Mouse (Mus musculus) forebrain, embryonic 12.5 days (tissue): ENCODE results near the gene Pmm1. TPM values are rescaled to one million over a fixed set of nuclear protein-coding genes. Genes with fewer than 3 reads are reported as not detected.
A peak's percentile ranks its signal among the peaks of the same experiment; 100 is the strongest.
"Not testable (repeated sequence)": the region's sequence is repeated elsewhere in the genome, so short reads cannot be mapped to it uniquely, and the experiment has no call there.

ENCODE experiments used
- ATAC-seq: fragments of 200-750 bp; cut with Nextera tagmentation; 2 replicates; pipeline ENCODE4 v1.8.0; 2017; ENCODE audit warnings: moderate TSS enrichment; ENCODE audit not compliant: low FRiP score
- H3K27ac ChIP-seq: fragments of 300-500 bp; sonication (generic); 2 replicates; pipeline ENCODE4 v1.5.1; 2016; ENCODE audit warnings: mild to moderate bottlenecking
- H3K27me3 ChIP-seq: fragments of 300-500 bp; sonication (generic); 2 replicates; pipeline ENCODE4 v1.6.1; 2016; ENCODE audit warnings: mild to moderate bottlenecking
- H3K36me3 ChIP-seq: fragments of 300-500 bp; sonication (generic); replicated peaks from 2 replicates; pipeline ENCODE4 v1.6.1; 2016; ENCODE audit warnings: mild to moderate bottlenecking
- H3K4me1 ChIP-seq: fragments of 300-500 bp; sonication (generic); 2 replicates; pipeline ENCODE4 v1.6.1; 2016
- H3K4me2 ChIP-seq: fragments of 300-500 bp; sonication (generic); 2 replicates; pipeline ENCODE4 v1.6.1; 2016; ENCODE audit warnings: mild to moderate bottlenecking, moderate library complexity
- H3K4me3 ChIP-seq: fragments of 300-500 bp; sonication (generic); replicated peaks from 2 replicates; pipeline ENCODE4 v1.5.1; 2016; ENCODE audit warnings: mild to moderate bottlenecking
- H3K9ac ChIP-seq: fragments of 300-500 bp; sonication (generic); 2 replicates; pipeline ENCODE4 v1.6.1; 2016; ENCODE audit warnings: mild to moderate bottlenecking
- H3K9me3 ChIP-seq: fragments of 300-500 bp; sonication (generic); 2 replicates; pipeline ENCODE4 v1.6.1; 2016
- WGBS: fragments of 180-500 bp; shearing (Covaris S2); methylation state at CpG from one replicate; pipeline ENCODE4 v1.1.7; 2016; 5-methylcytosine and 5-hydroxymethylcytosine counted together
- polyA plus RNA-seq: library from polyadenylated mRNA; unstranded; fragments of >200 nt; fragmentation: Nextera tagmentation; extraction: Ambion mirVana; gene quantifications from 2 replicates; pipeline ENCODE4 v1.2.1, GENCODE M21; 2016

Pmm1 gene
- 42.0 and 44.0 TPM in 2 replicates for polyA plus RNA-seq

GRCm38 (mm10) chr15:81960171-81961077 lies at the start of gene Pmm1:
Gene Pmm1, minus strand, starts transcription at chr15:81960930.
- ATAC-seq, result peak; percentile 98
- H3K4me2 ChIP-seq, result peak within 1 kb of the TSS; percentile 94
- peak within 1 kb of the TSS; percentile 56 for H3K4me3 ChIP-seq
- peak within 1 kb of the TSS; percentile 72 for H3K9ac ChIP-seq
- H3K36me3 ChIP-seq, result peaks cover 2% of the 10 kb centered on the region
- H3K4me1 ChIP-seq, result peaks cover 3% of the 10 kb centered on the region; the same call in 1 of the 2 replicates
- H3K9me3 ChIP-seq, result no peaks in the 10 kb centered on the region
- H3K27me3 ChIP-seq, result no peaks in the 10 kb centered on the region
- under 1% methylated on average over 68 of the region's 77 CpGs for WGBS
- H3K27ac ChIP-seq, result peak within 1 kb of the TSS; percentile 81

- Histone ChIP-seq H3K4me1 (no peaks in the 10 kb centered on the region), H3K4me2 (no peak overlapping the region), H3K4me3 (no peak overlapping the region), H3K27me3 (no peaks in the 10 kb centered on the region), H3K27ac (no peak overlapping the region), H3K9me3 (no peaks in the 10 kb centered on the region), H3K36me3 (peaks cover 31% of the 10 kb centered on the region), H3K9ac (no peak overlapping the region)
- ATAC-seq, result no peak
- 90% methylated on average over 8 of the region's 8 CpGs for WGBS
These were observed 43.5 kb upstream of the Pmm1 start for GRCm38 (mm10) chr15:82004257-82004656.

- H3K9me3 ChIP-seq, result no peaks in the 10 kb centered on the region
- H3K27me3 ChIP-seq, result no peaks in the 10 kb centered on the region
- H3K4me2 ChIP-seq, result no peak overlapping the region
- H3K36me3 ChIP-seq, result peaks cover 56% of the 10 kb centered on the region
- no peak overlapping the region for H3K9ac ChIP-seq
- ATAC-seq, result no peak
- WGBS, result 93% methylated on average over 6 of the region's 6 CpGs
- H3K4me3 ChIP-seq, result no peak overlapping the region
- no peak overlapping the region for H3K27ac ChIP-seq
- peaks cover 5% of the 10 kb centered on the region for H3K4me1 ChIP-seq
These were observed 33.3 kb upstream of the Pmm1 start for GRCm38 (mm10) chr15:81993992-81994391.

GRCm38 (mm10) chr15:81990549-81990948 lies 29.8 kb upstream of the Pmm1 start:
- no peak overlapping the region for H3K4me2 ChIP-seq
- WGBS, result 63% methylated on average over 7 of the region's 7 CpGs
- peaks cover 24% of the 10 kb centered on the region for H3K36me3 ChIP-seq
- no peak overlapping the region for H3K4me3 ChIP-seq
- H3K4me1 ChIP-seq, result peaks cover 10% of the 10 kb centered on the region
- H3K9me3 ChIP-seq, result no peaks in the 10 kb centered on the region
- ATAC-seq, result no peak
- H3K27ac ChIP-seq, result no peak overlapping the region
- H3K27me3 ChIP-seq, result no peaks in the 10 kb centered on the region
- H3K9ac ChIP-seq, result peak overlapping the region; percentile 2; the same call in 1 of the 2 replicates

- Histone ChIP-seq H3K9ac (no peak overlapping the region), H3K36me3 (peaks cover 14% of the 10 kb centered on the region), H3K4me2 (no peak overlapping the region), H3K9me3 (no peaks in the 10 kb centered on the region), H3K27me3 (no peaks in the 10 kb centered on the region), H3K4me1 (peaks cover 18% of the 10 kb centered on the region), H3K4me3 (no peak overlapping the region), H3K27ac (0 out of 2 replicates have a peak overlapping the region, but pooled peaks have one; percentile 8)
- peak; percentile 70; the same call in 1 of the 2 replicates for ATAC-seq
- 43% methylated on average over 11 of the region's 11 CpGs for WGBS
These were observed 28.8 kb upstream of the Pmm1 start for GRCm38 (mm10) chr15:81989371-81990062.

GRCm38 (mm10) chr15:81987646-81988045 lies 26.9 kb upstream of the Pmm1 start, which contains the start of gene Xrcc6:
Gene Xrcc6, plus strand, starts transcription at chr15:81987835.
- Histone ChIP-seq H3K9ac (no peak within 1 kb of the TSS), H3K4me1 (peaks cover 18% of the 10 kb centered on the region), H3K27ac (no peak within 1 kb of the TSS), H3K4me3 (no peak within 1 kb of the TSS), H3K4me2 (no peak within 1 kb of the TSS), H3K36me3 (no peaks in the 10 kb centered on the region), H3K9me3 (no peaks in the 10 kb centered on the region), H3K27me3 (no peaks in the 10 kb centered on the region)
- 81% methylated on average over 3 of the region's 3 CpGs for WGBS
- ATAC-seq, result no peak

GRCm38 (mm10) chr15:81985267-81986161 lies 24.8 kb upstream of the Pmm1 start:
- H3K4me3 ChIP-seq, result no peak overlapping the region
- WGBS, result 45% methylated on average over 2 of the region's 2 CpGs

GRCm38 (mm10) chr15:81982173-81982572 lies 21.4 kb upstream of the Pmm1 start:
- no peak overlapping the region for H3K4me3 ChIP-seq
- H3K27ac ChIP-seq, result no peak overlapping the region
- H3K4me1 ChIP-seq, result peaks cover 13% of the 10 kb centered on the region
- no peaks in the 10 kb centered on the region for H3K36me3 ChIP-seq
- H3K27me3 ChIP-seq, result no peaks in the 10 kb centered on the region
- H3K9me3 ChIP-seq, result no peaks in the 10 kb centered on the region
- ATAC-seq, result no peak
- 51% methylated on average over 1 of the region's 1 CpGs for WGBS
- no peak overlapping the region for H3K9ac ChIP-seq
- H3K4me2 ChIP-seq, result no peak overlapping the region

More at GRCm38 (mm10) chr15:81985267-81986161, 24.8 kb upstream of the Pmm1 start:
- Histone ChIP-seq H3K4me2 (no peak overlapping the region; the same call in 1 of the 2 replicates), H3K9ac (no peak overlapping the region), H3K27ac (peak overlapping the region; percentile 77), H3K27me3 (no peaks in the 10 kb centered on the region), H3K36me3 (no peaks in the 10 kb centered on the region), H3K4me1 (peaks cover 18% of the 10 kb centered on the region), H3K9me3 (no peaks in the 10 kb centered on the region)
- ATAC-seq, result no peak

- 95% methylated on average over 23 of the region's 23 CpGs for WGBS
- H3K4me3 ChIP-seq, result no peak within 1 kb of the TSS
- H3K27me3 ChIP-seq, result no peaks in the 10 kb centered on the region
- no peaks in the 10 kb centered on the region for H3K9me3 ChIP-seq
- H3K4me2 ChIP-seq, result no peak within 1 kb of the TSS
- no peaks in the 10 kb centered on the region for H3K36me3 ChIP-seq
- H3K27ac ChIP-seq, result no peak within 1 kb of the TSS
- peaks cover 6% of the 10 kb centered on the region for H3K4me1 ChIP-seq
- no peak for ATAC-seq
- no peak within 1 kb of the TSS for H3K9ac ChIP-seq
These were observed 19.6 kb upstream of the Pmm1 start, which contains the start of gene 1700029P11Rik for GRCm38 (mm10) chr15:81980321-81980720. Gene 1700029P11Rik, plus strand, starts transcription at chr15:81980540.

GRCm38 (mm10) chr15:81975156-81975555 lies 14.4 kb upstream of the Pmm1 start:
- ATAC-seq, H3K36me3 ChIP-seq, H3K27me3 ChIP-seq, H3K4me3 ChIP-seq, H3K27ac ChIP-seq, H3K9me3 ChIP-seq, H3K4me2 ChIP-seq, H3K9ac ChIP-seq, H3K4me1 ChIP-seq: not testable (repeated sequence)
- WGBS, result 92% methylated on average over 8 of the region's 8 CpGs

- not testable (repeated sequence) for H3K4me3 ChIP-seq, H3K4me2 ChIP-seq, H3K9me3 ChIP-seq, H3K9ac ChIP-seq, H3K36me3 ChIP-seq, H3K27me3 ChIP-seq, H3K27ac ChIP-seq, ATAC-seq, H3K4me1 ChIP-seq
- WGBS, result 76% methylated on average over 4 of the region's 4 CpGs
These were observed 9.8 kb upstream of the Pmm1 start for GRCm38 (mm10) chr15:81970498-81970897.
